Mouse (Mus musculus): ENCODE data around the gene Rab13. TPM values are rescaled to one million over a fixed set of nuclear protein-coding genes. Genes with fewer than 3 reads are reported as not detected.
"Not testable (repeated sequence)": the region's sequence is repeated elsewhere in the genome, so short reads cannot be mapped to it uniquely, and the experiment has no call there.

Rab13 gene
- polyA plus RNA-seq, 1 experiment from 2014 or later, result 21.7 TPM

- peak; percentile 60 for ATAC-seq
- Histone ChIP-seq H3K9ac (replicated peaks; ENCODE audit: low read depth, low read length) (peak within 1 kb of the TSS; percentile 48), H3K4me2 (ENCODE audit: low read length) (peak within 1 kb of the TSS; percentile 66), H3K9me3 (ENCODE audit: control insufficient read depth, low read length) (no peaks in the 10 kb centered on the region), H3K27ac (ENCODE audit: low read length) (no peak within 1 kb of the TSS), H3K4me1 (replicated peaks; ENCODE audit: control insufficient read depth, insufficient read depth, low read length) (peaks cover 17% of the 10 kb centered on the region), H3K27me3 (replicated peaks; ENCODE audit: control insufficient read depth, insufficient read depth, low read length) (no peaks in the 10 kb centered on the region), H3K4me3 (replicated peaks; ENCODE audit: low read length) (peak within 1 kb of the TSS; percentile 42), H3K36me3 (ENCODE audit: control insufficient read depth, insufficient read depth) (no peaks in the 10 kb centered on the region)
- WGBS, result 2% methylated on average over 19 of the region's 19 CpGs
These were observed 29.7 kb downstream of the Rab13 start, which contains the start of gene Creb3l4 for GRCm38 (mm10) chr3:90242984-90243775. TSS of gene Creb3l4 (minus strand) at chr3:90243512.

- H3K36me3 ChIP-seq (ENCODE audit: control insufficient read depth, insufficient read depth), result no peaks in the 10 kb centered on the region
- no peak overlapping the region for H3K9ac ChIP-seq (replicated peaks; ENCODE audit: low read depth, low read length)
- H3K4me3 ChIP-seq (replicated peaks; ENCODE audit: low read length), result no peak overlapping the region
- no peak for ATAC-seq
- H3K27ac ChIP-seq (ENCODE audit: low read length), result no peak overlapping the region
- no peak overlapping the region for H3K4me2 ChIP-seq (ENCODE audit: low read length)
- no peaks in the 10 kb centered on the region for H3K27me3 ChIP-seq (replicated peaks; ENCODE audit: control insufficient read depth, insufficient read depth, low read length)
- H3K9me3 ChIP-seq (ENCODE audit: control insufficient read depth, low read length), result no peaks in the 10 kb centered on the region
- WGBS, result 49% methylated on average over 2 of the region's 2 CpGs
- H3K4me1 ChIP-seq (replicated peaks; ENCODE audit: control insufficient read depth, insufficient read depth, low read length), result peaks cover 24% of the 10 kb centered on the region
These were observed 31.9 kb downstream of the Rab13 start for GRCm38 (mm10) chr3:90245406-90245805.

- 0 out of 2 replicates have a peak, but pooled peaks have one; percentile 9 for ATAC-seq
- Histone ChIP-seq H3K9me3 (ENCODE audit: control insufficient read depth, low read length) (no peaks in the 10 kb centered on the region), H3K4me3 (replicated peaks; ENCODE audit: low read length) (peak overlapping the region; percentile 63), H3K9ac (replicated peaks; ENCODE audit: low read depth, low read length) (peak overlapping the region; percentile 72), H3K4me1 (replicated peaks; ENCODE audit: control insufficient read depth, insufficient read depth, low read length) (peaks cover 23% of the 10 kb centered on the region), H3K36me3 (ENCODE audit: control insufficient read depth, insufficient read depth) (no peaks in the 10 kb centered on the region; the same call in 1 of the 2 replicates), H3K27me3 (replicated peaks; ENCODE audit: control insufficient read depth, insufficient read depth, low read length) (no peaks in the 10 kb centered on the region), H3K4me2 (ENCODE audit: low read length) (peak overlapping the region; percentile 75), H3K27ac (ENCODE audit: low read length) (peak overlapping the region; percentile 58)
- 0% methylated on average over 3 of the region's 3 CpGs for WGBS
These were observed 34.1 kb downstream of the Rab13 start for GRCm38 (mm10) chr3:90247630-90247959.

- under 1% methylated on average over 39 of the region's 44 CpGs for WGBS
- no peaks in the 10 kb centered on the region; the same call in 1 of the 2 replicates for H3K36me3 ChIP-seq (ENCODE audit: control insufficient read depth, insufficient read depth)
- peak within 1 kb of the TSS; percentile 72 for H3K9ac ChIP-seq (replicated peaks; ENCODE audit: low read depth, low read length)
- no peaks in the 10 kb centered on the region for H3K27me3 ChIP-seq (replicated peaks; ENCODE audit: control insufficient read depth, insufficient read depth, low read length)
- H3K9me3 ChIP-seq (ENCODE audit: control insufficient read depth, low read length), result no peaks in the 10 kb centered on the region
- peaks cover 18% of the 10 kb centered on the region for H3K4me1 ChIP-seq (replicated peaks; ENCODE audit: control insufficient read depth, insufficient read depth, low read length)
- peak; percentile 96 for ATAC-seq
- peak within 1 kb of the TSS; percentile 63 for H3K4me3 ChIP-seq (replicated peaks; ENCODE audit: low read length)
- H3K27ac ChIP-seq (ENCODE audit: low read length), result peak within 1 kb of the TSS; percentile 58
- peak within 1 kb of the TSS; percentile 75 for H3K4me2 ChIP-seq (ENCODE audit: low read length)
These were observed 34.7 kb downstream of the Rab13 start, which contains the start of gene Slc39a1 for GRCm38 (mm10) chr3:90247960-90248745. TSS of gene Slc39a1 (plus strand) at chr3:90248172.

GRCm38 (mm10) chr3:90248746-90249100 is 35.2 kb downstream of the Rab13 start:
- Histone ChIP-seq H3K27me3 (replicated peaks; ENCODE audit: control insufficient read depth, insufficient read depth, low read length) (no peaks in the 10 kb centered on the region), H3K27ac (ENCODE audit: low read length) (no peak overlapping the region), H3K36me3 (ENCODE audit: control insufficient read depth, insufficient read depth) (no peaks in the 10 kb centered on the region; the same call in 1 of the 2 replicates), H3K4me2 (ENCODE audit: low read length) (peak overlapping the region; percentile 75), H3K9me3 (ENCODE audit: control insufficient read depth, low read length) (no peaks in the 10 kb centered on the region), H3K4me1 (replicated peaks; ENCODE audit: control insufficient read depth, insufficient read depth, low read length) (peaks cover 14% of the 10 kb centered on the region), H3K4me3 (replicated peaks; ENCODE audit: low read length) (peak overlapping the region; percentile 63), H3K9ac (replicated peaks; ENCODE audit: low read depth, low read length) (peak overlapping the region; percentile 72)
- WGBS, result 6% methylated on average over 10 of the region's 10 CpGs
- ATAC-seq, result no peak

- Histone ChIP-seq H3K9ac (replicated peaks; ENCODE audit: low read depth, low read length) (no peak overlapping the region), H3K36me3 (ENCODE audit: control insufficient read depth, insufficient read depth) (no peaks in the 10 kb centered on the region; the same call in 1 of the 2 replicates), H3K9me3 (ENCODE audit: control insufficient read depth, low read length) (no peaks in the 10 kb centered on the region), H3K4me3 (replicated peaks; ENCODE audit: low read length) (no peak overlapping the region), H3K4me2 (ENCODE audit: low read length) (no peak overlapping the region), H3K4me1 (replicated peaks; ENCODE audit: control insufficient read depth, insufficient read depth, low read length) (peaks cover 22% of the 10 kb centered on the region), H3K27me3 (replicated peaks; ENCODE audit: control insufficient read depth, insufficient read depth, low read length) (no peaks in the 10 kb centered on the region), H3K27ac (ENCODE audit: low read length) (no peak overlapping the region)
- 94% methylated on average over 6 of the region's 6 CpGs for WGBS
- ATAC-seq, result no peak
These were observed 37.3 kb downstream of the Rab13 start for GRCm38 (mm10) chr3:90250791-90251190.

GRCm38 (mm10) chr3:90251731-90252226 is 38.3 kb downstream of the Rab13 start:
- H3K9me3 ChIP-seq (ENCODE audit: control insufficient read depth, low read length); H3K4me2 ChIP-seq (ENCODE audit: low read length); H3K27ac ChIP-seq (ENCODE audit: low read length); H3K36me3 ChIP-seq (ENCODE audit: control insufficient read depth, insufficient read depth); H3K4me3 ChIP-seq (replicated peaks; ENCODE audit: low read length); H3K27me3 ChIP-seq (replicated peaks; ENCODE audit: control insufficient read depth, insufficient read depth, low read length); H3K9ac ChIP-seq (replicated peaks; ENCODE audit: low read depth, low read length); ATAC-seq: not testable (repeated sequence)
- peaks cover 27% of the 10 kb centered on the region for H3K4me1 ChIP-seq (replicated peaks; ENCODE audit: control insufficient read depth, insufficient read depth, low read length)
- 95% methylated on average over 7 of the region's 12 CpGs for WGBS

- WGBS, result 89% methylated on average over 2 of the region's 2 CpGs
- not testable (repeated sequence) for ATAC-seq; H3K4me2 ChIP-seq (ENCODE audit: low read length); H3K27ac ChIP-seq (ENCODE audit: low read length); H3K4me3 ChIP-seq (replicated peaks; ENCODE audit: low read length); H3K9me3 ChIP-seq (ENCODE audit: control insufficient read depth, low read length); H3K36me3 ChIP-seq (ENCODE audit: control insufficient read depth, insufficient read depth); H3K27me3 ChIP-seq (replicated peaks; ENCODE audit: control insufficient read depth, insufficient read depth, low read length); H3K9ac ChIP-seq (replicated peaks; ENCODE audit: low read depth, low read length)
- H3K4me1 ChIP-seq (replicated peaks; ENCODE audit: control insufficient read depth, insufficient read depth, low read length), result peaks cover 24% of the 10 kb centered on the region
These were observed 39.2 kb downstream of the Rab13 start for GRCm38 (mm10) chr3:90252659-90253058.

GRCm38 (mm10) chr3:90253174-90253573 is 39.7 kb downstream of the Rab13 start:
- ATAC-seq, result peak; percentile 1
- H3K27ac ChIP-seq (ENCODE audit: low read length); H3K9ac ChIP-seq (replicated peaks; ENCODE audit: low read depth, low read length); H3K27me3 ChIP-seq (replicated peaks; ENCODE audit: control insufficient read depth, insufficient read depth, low read length); H3K4me2 ChIP-seq (ENCODE audit: low read length); H3K9me3 ChIP-seq (ENCODE audit: control insufficient read depth, low read length); H3K36me3 ChIP-seq (ENCODE audit: control insufficient read depth, insufficient read depth); H3K4me3 ChIP-seq (replicated peaks; ENCODE audit: low read length): not testable (repeated sequence)
- 68% methylated on average over 1 of the region's 1 CpGs for WGBS
- H3K4me1 ChIP-seq (replicated peaks; ENCODE audit: control insufficient read depth, insufficient read depth, low read length), result peaks cover 24% of the 10 kb centered on the region
